Mouse (Mus musculus) liver, embryonic 13.5 days (tissue): ENCODE data around the gene Urm1. TPM values are rescaled to one million over a fixed set of nuclear protein-coding genes. Genes with fewer than 3 reads are reported as not detected.
"Not testable (repeated sequence)": the region's sequence is repeated elsewhere in the genome, so short reads cannot be mapped to it uniquely, and the experiment has no call there.

Experiments used
- ATAC-seq: fragments of 200-750 bp; cut with Nextera tagmentation; 2 replicates; pipeline ENCODE4 v1.8.0; 2017; ENCODE audit warnings: low read depth, mild to moderate bottlenecking, moderate number of reproducible peaks, moderate library complexity
- DNase-seq: peaks from one replicate; pipeline ENCODE4 v3.0.0; 2022
- H3K27ac ChIP-seq: fragments of 300-500 bp; sonication (generic); 2 replicates; pipeline ENCODE4 v1.5.1; 2015; ENCODE audit warnings: moderate library complexity, mild to moderate bottlenecking, inconsistent platforms
- H3K27me3 ChIP-seq: fragments of 300-500 bp; sonication (generic); 2 replicates; pipeline ENCODE4 v1.6.1; 2015; ENCODE audit warnings: mild to moderate bottlenecking, inconsistent platforms
- H3K36me3 ChIP-seq: fragments of 300-500 bp; sonication (generic); 2 replicates; pipeline ENCODE4 v1.6.1; 2015; ENCODE audit warnings: mild to moderate bottlenecking, inconsistent platforms
- H3K4me1 ChIP-seq: fragments of 300-500 bp; sonication (generic); replicated peaks from 2 replicates; pipeline ENCODE4 v1.6.1; 2015; ENCODE audit warnings: inconsistent platforms
- H3K4me2 ChIP-seq: fragments of 300-500 bp; sonication (generic); 2 replicates; pipeline ENCODE4 v1.6.1; 2015; ENCODE audit warnings: inconsistent platforms, mild to moderate bottlenecking, moderate library complexity
- H3K4me3 ChIP-seq: fragments of 300-500 bp; sonication (generic); replicated peaks from 2 replicates; pipeline ENCODE4 v1.5.1; 2015; ENCODE audit warnings: mild to moderate bottlenecking, inconsistent platforms
- H3K9ac ChIP-seq: fragments of 300-500 bp; sonication (generic); 2 replicates; pipeline ENCODE4 v1.6.1; 2015; ENCODE audit warnings: mild to moderate bottlenecking, inconsistent platforms
- H3K9me3 ChIP-seq: fragments of 300-500 bp; sonication (generic); replicated peaks from 2 replicates; pipeline ENCODE4 v1.6.1; 2016; ENCODE audit warnings: inconsistent platforms
- WGBS: fragments of 180-500 bp; shearing (Covaris S2); methylation state at CpG from one replicate; pipeline ENCODE4 v1.1.7; 2015; ENCODE audit not compliant: insufficient replicate concordance; 5-methylcytosine and 5-hydroxymethylcytosine counted together
- polyA plus RNA-seq: library from polyadenylated mRNA; unstranded; fragments of >200 nt; fragmentation: Nextera tagmentation; extraction: Ambion mirVana; gene quantifications from 2 replicates; pipeline ENCODE4 v1.2.1, GENCODE M21; 2015

Urm1 gene
- polyA plus RNA-seq, 1 experiment from 2014 or later = 9.9 TPM

DNA sequence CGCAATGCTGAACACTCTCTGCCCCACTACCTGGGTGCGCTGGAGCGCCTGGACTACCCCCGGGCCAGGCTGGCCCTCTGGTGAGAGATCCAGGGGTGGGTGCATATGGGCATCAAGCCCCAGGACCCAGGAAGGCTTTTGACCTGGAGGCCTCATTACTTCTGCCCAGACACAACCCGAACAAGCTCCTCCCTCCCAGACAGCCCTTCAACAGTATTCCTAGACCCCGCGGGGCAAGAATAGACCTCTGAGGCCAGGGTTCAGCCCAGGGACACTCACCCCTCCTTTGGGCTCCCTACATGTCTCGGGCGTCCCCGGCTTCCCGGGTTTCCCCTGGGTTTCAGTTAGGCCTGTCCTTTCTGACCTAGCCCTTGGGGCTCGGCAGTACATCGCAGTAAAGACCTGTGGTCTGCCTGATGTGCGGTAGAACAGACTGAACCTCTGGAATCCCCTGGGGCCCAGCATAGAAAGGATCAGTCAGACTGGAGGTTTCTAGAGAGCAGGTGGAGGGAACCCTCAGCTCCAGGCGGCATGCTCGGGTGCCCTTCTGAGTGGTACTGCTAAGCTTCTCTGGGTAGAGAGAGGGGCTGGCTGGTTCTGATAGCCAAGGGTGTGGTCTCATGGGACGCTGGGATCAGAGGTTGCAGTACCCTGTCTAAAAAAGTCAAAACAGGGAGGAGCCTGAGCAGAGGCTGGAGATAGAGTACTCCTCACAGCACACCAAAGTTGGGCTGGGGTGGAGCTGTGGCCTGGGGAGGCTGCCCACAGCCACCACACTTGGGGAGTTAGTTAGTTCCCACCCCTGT, 50.0 kb downstream of the Urm1 start:
- Histone ChIP-seq H3K4me2 (peak overlapping the region; percentile 89), H3K27ac (peak overlapping the region; percentile 100), H3K9ac (peak overlapping the region; percentile 96), H3K9me3 (no peaks in the 10 kb centered on the region), H3K4me1 (peaks cover 55% of the 10 kb centered on the region), H3K36me3 (peaks cover 42% of the 10 kb centered on the region), H3K27me3 (peaks cover 6% of the 10 kb centered on the region; the same call in 1 of the 2 replicates), H3K4me3 (peak overlapping the region; percentile 93)
- DNase-seq (peak; percentile 87), ATAC-seq (peak; percentile 95)
- 0% methylated on average over 17 of the region's 17 CpGs for WGBS

- Histone ChIP-seq H3K27me3 (no peaks in the 10 kb centered on the region), H3K9ac (peak overlapping the region; percentile 47; the same call in 1 of the 2 replicates), H3K27ac (peak overlapping the region; percentile 63), H3K4me1 (peaks cover 49% of the 10 kb centered on the region), H3K36me3 (peaks cover 61% of the 10 kb centered on the region), H3K4me3 (no peak overlapping the region), H3K9me3 (no peaks in the 10 kb centered on the region), H3K4me2 (0 out of 2 replicates have a peak overlapping the region, but pooled peaks have one; percentile 89)
- ATAC-seq = no peak
- 89% methylated on average over 10 of the region's 10 CpGs for WGBS
- DNase-seq = no peak
Measured at GRCm38 (mm10) chr2:29872581-29873295, 52.9 kb downstream of the Urm1 start.

- Histone ChIP-seq H3K4me1 (peaks cover 42% of the 10 kb centered on the region), H3K4me3 (no peak overlapping the region), H3K27me3 (no peaks in the 10 kb centered on the region), H3K9ac (no peak overlapping the region), H3K9me3 (no peaks in the 10 kb centered on the region), H3K27ac (no peak overlapping the region), H3K4me2 (no peak overlapping the region), H3K36me3 (peaks cover 70% of the 10 kb centered on the region)
- ATAC-seq = no peak
- DNase-seq = no peak
- WGBS = 88% methylated on average over 4 of the region's 4 CpGs
Measured at GRCm38 (mm10) chr2:29873801-29874200, 53.9 kb downstream of the Urm1 start.

DNA sequence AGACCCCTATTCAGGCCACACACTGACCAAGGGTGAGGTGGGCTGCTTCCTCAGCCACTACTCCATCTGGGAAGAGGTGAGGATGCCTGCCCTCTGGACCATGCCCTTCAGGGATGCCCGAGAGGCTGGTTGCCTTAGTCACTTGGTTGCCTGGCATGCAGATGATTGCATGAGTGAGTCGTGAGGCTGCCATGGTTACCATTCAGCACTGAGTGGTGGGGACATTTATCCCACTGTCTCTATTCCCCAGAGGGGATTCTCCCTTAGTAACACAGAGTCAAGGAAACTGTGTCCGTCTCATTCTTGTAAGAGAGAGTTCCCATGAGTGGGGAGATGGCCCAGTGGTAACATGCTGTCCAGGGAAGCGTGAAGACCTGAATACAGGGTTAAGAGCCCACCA, 58.2 kb downstream of the Urm1 start:
- ATAC-seq (no peak), DNase-seq (no peak)
- Histone ChIP-seq H3K4me1 (peaks cover 6% of the 10 kb centered on the region), H3K36me3 (peaks cover 79% of the 10 kb centered on the region), H3K9me3 (no peaks in the 10 kb centered on the region; the same call in 1 of the 2 replicates), H3K4me3 (no peak overlapping the region), H3K27ac (no peak overlapping the region), H3K27me3 (no peaks in the 10 kb centered on the region), H3K4me2 (no peak overlapping the region), H3K9ac (no peak overlapping the region)
- WGBS = 89% methylated on average over 4 of the region's 4 CpGs

- DNase-seq = no peak
- no peak overlapping the region for H3K27ac ChIP-seq
- ATAC-seq = no peak
- no peak overlapping the region for H3K9ac ChIP-seq
- 72% methylated on average over 8 of the region's 8 CpGs for WGBS
- no peaks in the 10 kb centered on the region; the same call in 1 of the 2 replicates for H3K9me3 ChIP-seq
- H3K4me1 ChIP-seq = peaks cover under 1% of the 10 kb centered on the region; the same call in 1 of the 2 replicates
- H3K27me3 ChIP-seq = no peaks in the 10 kb centered on the region
- no peak overlapping the region for H3K4me3 ChIP-seq
- no peak overlapping the region for H3K4me2 ChIP-seq
- peaks cover 67% of the 10 kb centered on the region for H3K36me3 ChIP-seq
Measured at GRCm38 (mm10) chr2:29879191-29879590, 59.3 kb downstream of the Urm1 start.

DNA sequence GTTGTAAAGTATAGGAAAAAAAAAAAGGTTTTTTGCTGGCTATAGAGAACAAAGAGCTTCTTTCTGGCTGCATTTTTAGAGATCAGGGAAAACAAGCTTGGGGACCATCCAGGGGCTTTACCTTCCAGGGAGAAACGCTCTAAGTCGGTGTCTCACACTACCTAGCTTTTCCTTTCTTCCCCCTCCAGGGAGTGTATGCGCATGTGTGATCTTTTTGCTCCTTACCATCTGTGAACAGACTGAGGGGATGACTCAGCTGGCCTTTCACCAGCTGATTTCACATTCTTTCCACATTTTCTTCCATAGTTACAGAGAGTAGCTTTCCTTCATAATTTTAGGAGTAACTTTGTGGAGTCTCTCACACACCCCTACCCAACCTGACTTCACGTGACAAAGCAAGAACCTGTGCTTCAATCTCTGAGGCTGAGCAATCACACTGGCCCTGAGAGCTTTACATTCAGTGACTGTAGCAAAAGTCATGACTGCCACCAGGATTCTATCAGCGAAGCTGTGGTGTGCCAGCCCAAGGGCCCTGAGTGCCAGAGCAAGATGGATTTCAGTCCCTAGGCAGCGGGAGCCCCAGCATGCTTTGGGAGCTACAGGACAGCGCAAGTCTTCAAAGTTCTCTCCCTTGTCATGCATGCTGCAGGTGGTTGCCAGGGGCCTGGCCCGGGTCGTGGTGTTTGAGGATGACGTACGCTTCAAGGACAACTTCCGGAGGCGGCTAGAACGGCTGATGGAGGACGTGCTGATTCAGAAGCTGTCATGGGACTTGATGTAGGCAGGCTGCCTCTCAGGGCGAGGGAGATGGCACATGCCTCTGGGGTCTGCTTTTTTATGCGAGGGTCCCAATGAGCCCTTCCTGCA, 60.3 kb downstream of the Urm1 start:
- H3K4me1 ChIP-seq = no peaks in the 10 kb centered on the region; the same call in 1 of the 2 replicates
- H3K27me3 ChIP-seq = no peaks in the 10 kb centered on the region
- H3K9me3 ChIP-seq = no peaks in the 10 kb centered on the region; the same call in 1 of the 2 replicates
- no peak for ATAC-seq
- no peak overlapping the region for H3K4me3 ChIP-seq
- no peak for DNase-seq
- peaks cover 57% of the 10 kb centered on the region for H3K36me3 ChIP-seq
- no peak overlapping the region for H3K9ac ChIP-seq
- 77% methylated on average over 17 of the region's 17 CpGs for WGBS
- no peak overlapping the region for H3K4me2 ChIP-seq
- no peak overlapping the region for H3K27ac ChIP-seq

DNA sequence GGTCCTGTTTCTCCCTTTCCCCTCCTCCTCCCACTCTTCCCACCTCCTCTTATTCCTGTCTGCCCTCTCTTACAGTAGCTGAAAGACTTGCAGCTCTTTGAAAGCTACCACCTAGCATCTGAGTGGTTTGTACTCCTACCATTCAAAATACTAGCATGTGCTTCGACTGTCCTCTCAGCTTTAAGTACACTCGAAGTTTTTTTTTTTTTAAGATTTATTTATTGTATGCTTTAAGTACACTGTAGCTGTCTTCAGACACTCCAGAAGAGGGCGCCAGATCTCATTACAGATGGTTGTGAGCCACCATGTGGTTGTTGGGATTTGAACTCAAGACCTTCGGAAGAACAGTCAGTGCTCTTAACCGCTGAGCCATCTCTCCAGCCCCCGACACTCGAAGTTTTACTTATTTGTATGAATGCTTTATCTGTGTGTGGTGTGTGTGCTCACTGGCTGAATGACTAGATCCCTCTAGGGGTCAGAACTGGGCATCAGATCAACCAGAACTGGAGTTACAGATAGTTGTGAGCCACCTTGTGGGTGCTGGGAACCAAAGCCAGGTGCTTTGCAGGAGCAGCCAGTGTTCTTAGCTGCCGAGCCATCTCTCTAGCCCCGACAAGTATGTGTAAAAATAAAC, 66.9 kb downstream of the Urm1 start:
- 57% methylated on average over 9 of the region's 9 CpGs for WGBS
- not testable (repeated sequence) for H3K9me3 ChIP-seq, H3K27ac ChIP-seq, ATAC-seq, H3K4me2 ChIP-seq, H3K27me3 ChIP-seq, H3K4me3 ChIP-seq, H3K9ac ChIP-seq, DNase-seq
- Histone ChIP-seq H3K36me3 (peaks cover 10% of the 10 kb centered on the region), H3K4me1 (peaks cover 21% of the 10 kb centered on the region)

GRCm38 (mm10) chr2:29889066-29889944, 69.4 kb downstream of the Urm1 start, which contains the start of gene Odf2:
Odf2 (plus strand) TSS chr2:29889221.
- 1% methylated on average over 70 of the region's 70 CpGs for WGBS
- peak within 1 kb of the TSS; percentile 98 for H3K4me2 ChIP-seq
- peak within 1 kb of the TSS; percentile 96 for H3K9ac ChIP-seq
- peaks cover 31% of the 10 kb centered on the region for H3K36me3 ChIP-seq
- peaks cover 10% of the 10 kb centered on the region for H3K27me3 ChIP-seq
- H3K4me1 ChIP-seq = peaks cover 27% of the 10 kb centered on the region
- no peaks in the 10 kb centered on the region for H3K9me3 ChIP-seq
- DNase-seq = peak; percentile 100
- peak; percentile 75 for ATAC-seq
- peak within 1 kb of the TSS; percentile 96 for H3K27ac ChIP-seq
- peak within 1 kb of the TSS; percentile 100 for H3K4me3 ChIP-seq

DNA sequence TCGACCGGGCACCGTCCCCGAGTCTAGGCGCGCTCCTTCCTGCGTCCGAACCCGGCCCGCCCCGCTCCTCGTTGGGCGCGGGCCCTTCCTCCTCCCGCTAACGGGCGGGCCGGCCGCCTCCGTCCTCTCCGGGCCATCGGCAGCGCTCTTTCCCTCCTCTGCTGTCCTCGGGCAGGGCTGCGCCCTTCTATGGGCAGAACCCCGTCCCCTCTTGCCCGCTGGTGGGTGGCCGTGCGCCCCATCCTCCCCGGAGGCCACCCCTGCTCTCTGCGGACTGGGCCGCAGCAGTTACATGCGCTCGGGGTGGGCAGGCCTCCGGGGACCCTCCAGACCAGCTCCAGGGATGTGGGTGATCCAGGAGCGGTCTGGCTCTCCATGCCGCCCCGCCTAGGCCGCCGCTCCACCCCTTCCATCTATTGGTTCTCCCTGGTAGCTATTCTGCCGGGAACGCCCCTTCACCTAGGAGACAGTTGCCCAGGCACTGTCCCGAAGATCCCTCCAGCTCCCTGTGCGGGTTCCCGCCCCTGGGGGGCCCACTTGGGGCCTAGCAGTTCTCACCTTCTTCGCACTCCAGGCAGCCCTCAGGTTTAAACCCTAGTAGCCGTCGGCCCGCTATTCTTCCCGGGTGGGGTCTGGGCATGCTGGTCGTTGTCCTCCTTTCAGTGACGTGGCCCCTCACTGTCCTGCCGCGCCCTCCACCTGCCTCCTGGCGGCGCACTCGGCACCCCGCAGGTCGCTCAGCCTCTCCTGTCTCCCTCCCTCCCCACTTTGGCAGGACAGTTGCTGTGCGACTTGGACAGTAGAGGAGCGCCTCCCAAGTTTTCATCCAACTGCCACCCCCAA, 70.3 kb downstream of the Urm1 start:
- Histone ChIP-seq H3K27me3 (peaks cover 10% of the 10 kb centered on the region), H3K27ac (peak overlapping the region; percentile 96), H3K4me3 (peak overlapping the region; percentile 100), H3K4me1 (peaks cover 27% of the 10 kb centered on the region), H3K36me3 (peaks cover 40% of the 10 kb centered on the region), H3K4me2 (peak overlapping the region; percentile 98), H3K9ac (peak overlapping the region; percentile 96), H3K9me3 (no peaks in the 10 kb centered on the region)
- WGBS = under 1% methylated on average over 54 of the region's 61 CpGs
- DNase-seq (peak; percentile 95), ATAC-seq (peak; percentile 94)
